Mouse (Mus musculus) urinary bladder, postnatal 36 days (tissue): ENCODE results near the gene Akr1a1.
A peak's percentile ranks its signal among the peaks of the same experiment; 100 is the strongest.

Experiments used
- DNase-seq, 2 experiments: peaks; one replicate each; pipeline ENCODE4 v3.0.0; 2022; ENCODE audit warnings: low spot score in 2 of 2, mixed read lengths in 1 of 2

The Akr1a1 gene

DNA sequence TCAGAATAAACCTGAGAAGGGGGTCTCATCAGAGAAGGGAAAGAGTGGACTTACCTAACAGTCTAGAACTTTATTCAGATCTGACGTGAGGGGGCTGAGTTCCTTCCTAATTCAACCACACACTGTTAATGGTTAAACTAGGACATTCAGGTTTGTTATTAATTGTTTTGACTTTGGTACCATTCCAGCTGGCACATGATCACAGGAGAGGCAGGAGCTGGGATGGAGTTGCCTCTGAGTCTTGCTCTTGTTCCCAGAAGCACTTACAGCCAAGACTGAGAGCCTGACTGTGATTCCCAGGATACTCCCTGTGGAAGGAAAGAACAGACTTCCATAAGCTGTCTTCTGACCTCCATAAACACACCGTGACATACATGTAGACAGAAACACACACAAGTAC, 8.0 kb upstream of the Akr1a1 start:
- DNase-seq, result no peak

DNA sequence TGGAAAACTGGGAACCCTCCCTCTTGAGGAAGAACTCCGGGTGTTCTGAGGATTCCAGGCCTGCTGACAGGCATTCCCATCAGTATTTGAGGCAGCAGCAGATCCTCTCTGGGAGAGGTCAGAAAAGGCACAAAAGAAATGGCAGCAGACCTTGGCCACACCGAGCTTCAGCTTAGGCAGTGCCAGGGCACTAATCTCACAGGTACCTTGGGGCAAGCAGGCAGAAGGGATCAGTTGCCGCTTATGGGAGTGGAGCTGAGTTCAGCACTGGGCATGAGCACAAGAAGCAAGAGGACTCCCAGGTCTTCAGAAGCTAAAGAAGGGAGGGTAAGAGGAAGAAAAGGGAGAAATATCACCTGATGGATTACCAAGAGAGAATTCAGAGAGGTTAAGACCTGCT, 6.5 kb upstream of the Akr1a1 start:
- DNase-seq, result no peak

DNA sequence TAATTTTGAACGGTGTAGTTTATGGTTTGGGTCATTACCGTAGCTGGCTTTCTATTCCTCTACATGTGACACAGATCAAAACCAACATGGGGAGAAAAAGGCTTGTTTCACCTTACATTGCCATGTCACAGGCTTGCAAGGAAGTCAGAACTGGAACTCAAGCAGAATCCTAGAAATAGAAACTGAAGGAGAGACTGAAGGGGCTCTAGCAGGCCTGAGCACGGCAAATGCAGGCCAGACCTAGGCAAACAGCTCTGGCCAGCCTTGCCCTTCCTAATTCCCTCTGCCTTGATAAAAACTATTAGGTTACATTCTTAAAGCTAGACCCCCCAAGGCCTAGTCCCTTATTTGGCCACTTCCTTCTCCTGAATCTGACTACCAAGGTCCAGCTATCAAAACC, 4.2 kb upstream of the Akr1a1 start:
- DNase-seq, result no peak

DNA sequence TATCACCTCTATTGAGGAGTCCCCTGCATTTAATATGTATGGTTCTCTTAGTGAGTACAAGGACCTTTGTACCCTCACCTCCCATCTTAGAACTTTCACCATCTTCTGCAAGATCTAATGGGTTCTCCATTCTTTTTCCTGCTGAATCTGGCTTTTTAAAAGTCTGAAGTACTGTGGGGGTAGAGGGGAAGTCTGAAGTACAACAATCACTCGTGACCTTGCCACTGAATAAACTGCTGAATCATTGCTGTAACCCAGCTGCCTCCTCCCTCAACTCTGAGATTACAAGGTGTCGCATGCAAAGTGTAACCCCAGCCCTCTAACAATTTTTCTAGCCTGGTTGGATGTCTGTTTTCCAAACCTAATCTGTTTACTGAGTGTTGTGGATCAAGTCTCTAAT, 3.6 kb upstream of the Akr1a1 start:
- no peak for DNase-seq

DNA sequence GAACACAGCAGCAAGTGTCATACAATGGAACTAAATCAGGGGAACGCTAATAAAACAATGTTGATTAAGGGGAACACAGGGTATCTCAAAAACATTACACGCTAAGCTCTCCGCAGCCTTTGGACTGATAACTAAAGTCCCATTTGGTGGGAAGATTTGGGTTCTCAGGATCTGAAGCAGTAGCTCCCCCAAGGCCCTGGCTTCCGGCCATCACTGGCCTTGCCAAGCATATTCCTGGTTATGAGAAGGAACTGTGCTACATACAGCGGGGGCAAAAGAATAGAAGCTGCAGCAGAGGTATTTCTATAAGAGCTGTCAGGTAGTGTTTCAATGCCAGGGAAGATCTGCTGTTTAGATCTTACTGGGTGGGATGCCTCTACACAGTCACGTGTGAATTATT, 1.7 kb upstream of the Akr1a1 start:
- no peak for DNase-seq

DNA sequence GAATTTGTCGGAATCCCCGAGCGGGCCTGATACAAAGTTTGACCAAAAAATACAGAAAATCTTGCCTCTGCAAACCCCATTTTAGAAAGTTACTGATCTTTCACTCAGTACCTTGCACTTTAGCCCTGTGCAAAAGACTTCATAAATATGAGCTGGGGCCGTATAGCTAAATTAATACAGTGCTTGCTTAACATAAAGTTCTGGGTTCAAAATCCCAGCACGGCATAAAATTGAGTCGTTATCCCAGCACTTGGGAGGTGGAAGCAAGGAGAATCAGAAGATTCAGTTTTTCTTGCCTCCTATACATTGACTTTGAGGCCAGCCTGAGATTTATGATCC, 286 bp upstream of the Akr1a1 start:
- no peak for DNase-seq

DNA sequence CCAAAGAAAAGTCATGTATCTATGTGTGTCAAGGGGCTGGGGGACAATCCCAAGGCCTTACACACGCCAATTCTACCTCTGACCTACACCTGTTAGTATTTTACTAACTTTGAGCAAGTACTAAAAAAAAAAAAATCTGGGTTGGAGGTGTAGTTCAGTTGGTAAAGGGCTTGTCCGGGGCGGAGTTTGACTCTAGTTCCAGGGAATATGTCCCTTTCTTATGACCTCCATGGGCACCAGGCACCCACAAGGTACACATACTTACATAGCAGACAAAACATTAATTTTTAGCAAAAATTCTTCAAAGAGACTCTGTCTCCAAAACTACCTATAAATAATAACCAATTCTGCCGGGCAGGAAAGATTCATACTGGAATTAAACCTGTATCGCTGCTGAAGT, 1.1 kb downstream of the Akr1a1 start:
- DNase-seq, result no peak

DNA sequence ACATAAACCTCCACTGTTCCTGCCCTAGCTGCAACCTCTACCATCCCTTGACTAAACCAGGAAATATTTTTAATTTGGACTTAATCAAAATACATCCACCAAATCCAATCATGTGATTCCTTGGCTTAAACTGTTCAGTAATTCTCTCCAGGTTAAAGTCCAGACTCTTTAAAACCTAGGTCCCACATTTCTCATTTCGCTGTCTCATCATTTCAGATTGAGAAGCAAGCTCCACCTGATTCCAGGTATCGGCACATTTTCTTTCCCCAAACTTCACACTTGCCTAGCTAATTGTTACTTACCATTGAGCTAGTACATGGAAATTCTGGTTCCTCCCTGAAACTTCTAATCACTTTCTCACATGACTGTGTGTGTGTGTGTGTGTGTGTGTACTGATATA, 2.1 kb downstream of the Akr1a1 start:
- no peak for DNase-seq

DNA sequence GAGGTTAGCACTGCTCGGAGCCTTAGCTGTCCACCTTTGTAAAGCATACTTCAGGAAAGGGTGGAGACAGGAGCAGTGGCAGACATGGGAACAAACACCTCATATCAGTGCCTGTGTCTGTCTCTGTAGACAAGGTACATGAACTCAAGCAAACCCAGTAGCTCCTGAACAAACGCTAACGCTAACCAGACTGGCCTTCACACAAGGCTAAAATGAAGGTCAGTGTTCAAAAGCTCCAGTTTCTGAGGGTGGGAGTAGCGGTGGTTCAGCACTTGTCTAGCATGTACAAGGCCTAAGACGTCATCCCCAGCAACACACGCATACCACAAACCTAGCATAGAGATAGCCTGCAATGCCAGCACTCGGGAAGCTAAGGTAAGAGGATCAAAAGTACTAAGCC, 5.9 kb downstream of the Akr1a1 start:
- DNase-seq, result no peak

DNA sequence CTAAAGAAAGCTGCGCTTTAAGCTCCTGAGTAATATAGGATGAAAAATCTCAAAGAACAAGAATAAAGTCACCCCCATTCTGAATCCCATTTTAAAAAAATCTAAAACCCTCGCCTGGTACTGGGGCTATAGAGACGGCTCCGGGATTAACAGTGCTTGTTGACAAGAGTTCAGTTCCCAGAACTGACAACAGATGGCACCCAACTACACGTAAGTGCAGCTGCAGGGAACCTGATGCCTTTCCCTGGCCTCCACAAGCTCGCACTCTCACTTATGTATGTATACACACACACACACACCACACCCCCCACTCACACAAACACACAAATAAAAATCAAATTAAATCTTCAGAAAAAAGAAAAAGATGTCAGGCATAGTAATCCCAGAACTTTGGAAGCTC, 7.2 kb downstream of the Akr1a1 start:
- DNase-seq, result no peak

DNA sequence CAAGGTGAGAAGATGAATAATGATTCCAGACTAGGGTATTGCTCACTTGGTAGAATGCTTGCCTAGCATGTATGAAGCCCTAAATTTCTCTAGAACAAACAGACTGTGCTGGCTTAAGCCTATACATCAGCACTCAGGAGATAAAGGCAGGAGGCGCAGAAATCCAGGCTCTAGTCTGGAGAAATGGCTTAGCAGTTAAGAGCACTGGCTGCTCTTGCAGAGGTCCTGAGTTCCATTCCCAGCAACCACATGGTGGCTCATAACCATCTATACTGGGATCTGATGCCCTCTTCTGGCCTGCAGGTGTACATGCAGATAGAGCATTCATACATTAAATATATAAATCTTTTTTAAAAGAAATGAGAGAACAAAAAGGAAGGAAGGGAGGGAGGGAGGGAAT, 9.4 kb downstream of the Akr1a1 start:
- DNase-seq, result no peak

DNA sequence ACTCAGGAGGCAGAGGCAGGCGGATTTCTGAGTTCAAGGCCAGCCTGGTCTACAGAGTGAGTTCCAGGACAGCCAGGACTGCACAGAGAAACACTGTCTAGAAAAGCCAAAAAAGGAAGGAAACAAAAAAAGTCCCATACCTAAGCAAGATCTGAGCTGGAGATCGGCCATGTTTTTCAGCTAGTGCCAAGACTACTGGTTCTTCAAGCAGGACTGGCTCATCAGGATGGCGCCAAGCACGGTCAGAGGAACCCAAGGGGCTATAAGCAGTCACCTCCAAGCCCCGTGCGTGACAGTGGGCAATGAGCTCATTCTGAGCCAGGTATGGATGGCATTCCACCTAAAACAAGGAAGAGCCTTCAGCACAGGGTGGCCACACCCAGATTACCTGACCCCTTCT, 12.7 kb downstream of the Akr1a1 start:
- DNase-seq, result no peak

DNA sequence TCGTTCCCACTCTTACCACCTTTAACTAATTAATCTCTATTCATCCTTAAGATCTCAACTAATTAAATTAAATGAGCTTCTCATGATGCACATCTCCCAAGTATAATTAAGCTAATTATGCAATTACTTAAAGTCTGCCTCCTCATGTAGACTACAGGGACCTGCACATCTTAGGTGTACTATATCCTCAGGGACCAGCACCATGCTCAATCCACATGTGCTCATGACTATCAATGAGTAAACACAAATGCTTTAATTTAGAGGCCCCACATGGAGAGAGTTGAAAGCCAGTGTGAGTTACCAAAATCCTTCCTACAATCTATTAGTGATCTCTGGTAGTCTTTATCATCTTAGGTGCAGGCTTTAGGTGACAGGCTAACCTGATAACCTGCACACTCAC, 16.3 kb downstream of the Akr1a1 start:
- DNase-seq, result no peak

DNA sequence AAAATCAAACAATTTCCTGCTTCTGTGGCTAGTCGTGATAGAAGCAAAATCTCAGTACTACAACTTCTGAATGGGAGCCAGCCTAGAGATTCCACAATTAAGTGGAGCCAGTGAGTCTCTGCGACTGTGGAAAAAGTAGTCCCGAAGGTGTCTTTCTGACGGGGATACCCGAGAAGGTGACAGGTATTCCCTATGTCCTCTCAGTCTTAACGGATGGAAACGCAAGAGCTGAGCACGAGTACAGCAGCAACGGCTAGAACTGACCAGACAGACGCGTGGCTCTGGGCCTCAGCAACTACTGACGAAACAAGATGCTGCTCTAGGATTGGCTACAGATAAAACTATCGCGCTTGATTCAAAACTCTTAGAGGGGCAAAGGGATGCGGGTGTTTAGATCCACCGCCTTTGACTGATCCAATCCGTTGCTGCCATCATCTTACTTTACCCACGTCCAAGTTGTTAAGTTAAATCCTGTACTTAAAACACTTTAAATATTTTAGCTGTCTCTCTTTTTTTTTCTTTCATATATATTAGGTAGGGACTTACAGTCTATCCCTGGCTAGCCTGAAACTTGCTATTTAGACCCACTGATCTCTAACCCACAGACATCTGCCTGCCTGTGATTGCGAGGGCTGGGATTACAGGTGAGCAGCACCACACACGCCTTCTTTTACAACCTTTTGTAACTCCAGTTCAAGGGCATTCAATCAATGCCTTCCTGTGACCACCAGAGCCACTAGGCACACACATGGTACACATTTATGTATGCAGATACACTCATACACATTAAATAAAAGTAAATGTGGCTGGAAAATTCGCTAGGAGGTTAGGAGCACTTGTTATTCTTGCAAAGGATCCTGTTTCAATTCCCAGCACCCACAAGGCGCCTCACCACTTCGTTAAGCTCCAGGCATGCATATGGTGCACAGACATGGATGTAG, 23.5 kb downstream of the Akr1a1 start, which contains the start of gene Nasp:
Gene Nasp, minus strand, starts transcription at position 220 of the 941 bp plus-strand sequence.
- peak; percentile 72 to 77 for DNase-seq

DNA sequence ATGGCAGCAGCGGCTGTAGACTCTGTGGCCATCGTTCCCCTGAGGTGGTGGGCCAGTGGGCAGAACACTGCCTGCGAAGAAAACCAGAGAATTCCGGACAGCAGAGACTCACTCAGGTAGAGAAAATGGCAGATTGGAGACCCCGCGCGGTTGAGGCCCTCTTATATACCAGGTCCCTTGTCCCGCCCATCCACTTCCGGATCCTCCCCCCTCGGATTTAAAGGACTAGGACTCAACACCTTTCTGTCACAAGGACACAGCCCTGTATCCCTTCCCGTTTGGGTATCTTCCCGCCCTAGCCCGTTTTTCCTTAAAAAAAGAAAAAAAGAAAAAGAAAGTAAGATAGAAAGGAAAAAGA, 24.1 kb downstream of the Akr1a1 start:
- peak; percentile 92 to 93 for DNase-seq

DNA sequence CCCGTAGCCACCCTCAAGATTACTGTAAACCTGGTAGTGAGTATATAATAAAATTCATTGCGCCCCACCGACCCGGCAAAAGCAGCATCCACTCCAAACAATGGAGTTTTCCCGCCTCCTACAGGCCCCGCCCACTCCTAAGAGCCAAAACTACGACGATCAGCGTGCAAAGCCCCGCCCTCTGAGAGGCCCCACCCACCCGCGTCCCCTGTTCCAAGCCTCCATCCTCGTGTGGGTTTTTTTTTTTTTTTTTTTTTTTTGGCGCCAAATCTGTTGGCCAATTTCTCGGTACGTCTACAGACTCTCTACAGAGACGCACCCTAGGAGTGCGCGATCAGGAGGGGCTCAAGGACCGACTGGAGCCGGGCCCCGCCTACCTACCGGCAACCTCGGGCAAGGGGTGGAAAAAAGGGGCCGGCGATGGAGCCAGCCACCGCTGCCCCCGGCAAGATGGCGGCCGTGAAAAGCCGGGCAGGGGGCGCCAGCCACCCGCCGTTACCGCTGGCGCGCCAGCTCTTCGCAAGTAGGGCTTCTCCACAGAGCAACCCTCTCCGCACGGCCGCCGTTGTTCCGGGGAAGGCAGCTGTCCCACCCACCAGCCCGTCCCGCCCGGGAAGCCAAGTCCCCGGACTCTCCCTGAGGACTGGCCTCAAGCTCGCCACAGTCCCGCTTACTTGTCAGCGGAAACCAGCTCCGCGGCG, 24.7 kb downstream of the Akr1a1 start:
- peak; percentile 62 to 73 for DNase-seq

DNA sequence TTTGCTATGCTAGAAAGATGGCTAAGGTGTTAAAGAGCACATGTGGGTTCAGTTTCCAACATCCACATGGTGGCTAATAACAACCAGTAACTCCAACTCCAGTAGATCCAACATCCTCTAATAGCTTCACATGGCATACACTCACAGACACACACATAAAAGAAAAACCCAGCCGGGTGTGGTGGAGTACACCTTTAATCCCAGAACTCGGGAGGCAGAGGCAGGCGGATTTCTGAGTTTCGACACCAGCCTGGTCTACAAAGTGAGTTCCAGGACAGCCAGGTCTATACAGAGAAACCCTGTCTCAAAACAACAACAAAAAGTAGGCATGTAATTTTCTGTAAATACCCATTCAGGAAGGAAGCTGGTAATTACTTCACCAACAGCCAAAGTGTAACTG, 26.6 kb downstream of the Akr1a1 start:
- DNase-seq, result no peak

DNA sequence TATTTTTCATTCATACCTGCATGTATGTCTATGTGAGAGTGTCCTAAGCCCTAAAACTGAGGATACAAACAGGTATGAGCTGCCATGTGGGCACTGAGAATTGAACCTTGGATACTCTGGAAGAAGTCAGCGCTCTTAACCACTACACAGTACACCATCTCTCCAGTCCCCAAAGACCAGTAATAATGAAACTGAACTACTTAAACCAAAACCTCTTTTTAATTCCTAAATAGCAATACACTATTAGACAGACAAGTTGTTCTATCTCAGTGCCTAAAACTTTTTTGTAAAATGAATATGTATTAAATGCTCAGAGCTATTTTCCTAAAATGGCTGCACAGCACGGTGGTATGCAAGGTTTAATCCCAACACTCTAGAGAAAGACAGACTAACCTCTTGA, 36.2 kb downstream of the Akr1a1 start:
- DNase-seq, result no peak

DNA sequence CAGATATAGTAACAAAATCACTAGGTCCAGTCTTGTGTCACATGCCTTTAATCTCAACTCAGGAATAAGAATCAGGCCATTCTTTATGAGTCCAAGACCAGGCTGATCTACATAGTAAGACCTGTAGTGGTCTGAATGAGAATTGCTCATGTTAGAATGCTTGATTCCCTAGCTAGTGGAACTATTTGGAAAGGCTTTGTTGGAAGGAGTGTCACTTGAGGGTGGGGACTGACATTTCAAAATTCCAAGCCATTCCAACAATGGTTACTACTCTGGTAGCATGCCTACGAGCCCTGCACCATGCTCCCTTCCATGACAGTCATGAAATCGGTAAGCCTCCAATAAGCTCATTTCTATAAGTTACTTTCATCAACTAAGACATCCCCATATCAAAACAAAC, 38.9 kb downstream of the Akr1a1 start:
- no peak for DNase-seq

DNA sequence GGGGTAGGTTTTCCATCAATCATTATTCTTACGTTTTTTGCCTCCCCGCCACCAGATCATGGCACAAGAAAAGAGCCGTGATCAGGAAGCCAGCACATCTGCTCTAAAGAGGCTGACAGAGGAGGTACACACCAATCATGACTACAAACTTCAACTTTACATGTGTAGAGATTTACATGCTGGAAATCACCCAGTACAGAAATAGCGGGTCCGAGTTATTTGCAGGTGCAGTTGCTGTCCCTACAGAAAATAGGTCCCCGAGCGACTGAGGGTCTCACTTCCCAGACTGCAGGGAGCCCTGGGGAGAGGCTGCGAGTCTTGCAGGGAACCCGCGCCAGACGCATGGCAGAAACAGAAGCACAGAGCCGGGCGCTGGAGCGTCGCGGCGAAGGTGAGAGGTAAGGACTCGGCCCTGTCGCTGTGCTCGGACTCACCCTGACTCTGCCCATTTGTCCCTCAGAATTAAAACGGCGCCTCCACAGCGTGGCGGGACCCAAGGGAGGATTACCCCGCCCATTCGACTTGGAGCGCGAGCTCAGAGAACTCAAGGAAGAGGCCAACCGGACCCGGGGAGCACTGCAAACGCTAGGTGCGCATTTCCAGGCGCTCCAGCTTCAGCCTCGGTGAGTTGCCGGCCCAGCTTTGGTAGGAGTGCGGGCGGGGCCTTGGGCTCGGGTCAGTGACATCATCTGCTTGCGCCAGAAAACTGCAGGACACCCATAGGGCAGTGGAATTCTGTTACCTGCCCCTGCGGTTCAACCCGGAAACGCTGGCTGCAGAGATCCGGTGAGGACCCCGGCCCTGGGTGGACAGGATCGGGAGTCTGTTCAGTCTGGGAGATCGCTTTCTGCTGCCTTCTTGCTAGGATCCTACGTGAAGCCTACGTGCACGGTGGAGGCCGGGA, 54.2 kb downstream of the Akr1a1 start:
- peak; percentile 87 to 90 for DNase-seq

DNA sequence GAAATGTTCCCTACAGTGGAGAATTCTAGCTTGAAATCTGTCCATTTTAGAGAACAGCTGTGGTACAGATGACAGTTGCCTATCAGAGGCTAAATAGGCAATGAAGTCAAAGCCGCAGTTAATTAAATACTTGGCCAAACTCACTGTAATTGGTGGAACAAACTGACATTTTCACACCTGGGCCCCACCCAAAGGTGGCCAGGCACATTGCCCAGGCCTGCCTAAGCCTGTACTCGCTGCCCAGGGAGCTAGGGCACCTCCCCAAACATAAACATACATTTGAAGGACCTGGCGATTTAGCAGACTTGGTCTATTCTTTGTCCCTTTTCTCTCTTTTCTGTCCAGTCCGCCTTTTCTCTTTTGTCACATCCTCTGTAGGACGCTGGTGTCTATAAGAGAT, 55.1 kb downstream of the Akr1a1 start, which contains the start of gene Ccdc17:
Gene Ccdc17, plus strand, starts transcription at position 276 of the 400 bp plus-strand sequence.
- DNase-seq, result peak; percentile 27 to 30

DNA sequence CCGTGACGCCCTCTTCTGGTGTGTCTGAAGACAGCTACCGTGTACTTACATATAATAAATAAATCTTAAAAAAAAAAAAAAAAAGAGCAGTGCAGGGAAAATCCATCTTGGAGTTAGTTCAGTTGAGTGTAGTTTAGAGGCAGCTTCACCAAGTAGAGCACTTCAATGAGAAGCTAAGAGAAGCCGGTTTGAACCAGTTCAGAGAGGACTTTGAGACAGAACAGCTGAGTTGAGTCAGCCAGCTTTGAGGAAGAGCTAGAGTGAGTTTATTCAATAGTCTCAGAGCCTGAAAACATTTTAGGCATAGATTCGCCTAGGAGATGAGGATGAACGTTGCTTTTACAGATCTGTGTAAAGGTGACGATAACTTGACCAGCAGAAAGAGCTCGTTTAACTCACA, 55.7 kb downstream of the Akr1a1 start:
- no peak for DNase-seq
